Mouse (Mus musculus): ENCODE measurements around the gene Hist1h2ap. TPM values are rescaled to one million over a fixed set of nuclear protein-coding genes. Genes with fewer than 3 reads are reported as not detected.
"Not testable (repeated sequence)": the region's sequence is repeated elsewhere in the genome, so short reads cannot be mapped to it uniquely, and the experiment has no call there.

Hist1h2ap gene
- polyA plus RNA-seq, 1 experiment from 2014 or later, result 276 TPM

DNA sequence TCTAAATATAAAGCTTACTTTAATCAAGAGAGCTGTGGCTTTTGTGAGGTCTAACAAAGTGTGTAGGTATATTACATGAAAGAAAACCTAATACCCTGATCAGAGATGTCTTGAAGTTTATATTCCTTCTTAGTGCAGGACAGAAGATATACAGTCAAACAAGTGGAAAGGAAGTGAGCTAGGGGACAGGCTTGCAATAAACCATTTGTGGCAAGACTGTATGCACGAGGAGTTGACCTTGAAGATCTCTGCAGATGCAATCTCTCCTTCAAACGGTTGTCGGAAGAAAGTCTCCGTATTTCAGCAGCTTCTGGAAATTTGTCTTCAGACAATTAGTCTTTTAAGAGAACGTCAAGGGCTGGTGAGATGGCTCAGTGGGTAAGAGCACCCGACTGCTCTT, 43.4 kb downstream of the Hist1h2ap start:
- H3K4me3 ChIP-seq (ENCODE audit: low read depth, low read length), result no peak overlapping the region
- no peak overlapping the region for H3K9ac ChIP-seq (ENCODE audit: low read depth, low read length)
- no peak overlapping the region for H3K27ac ChIP-seq (ENCODE audit: low read length)
- no peak overlapping the region for H3K4me2 ChIP-seq (ENCODE audit: low read length)
- H3K27me3 ChIP-seq (ENCODE audit: control insufficient read depth, insufficient read depth, low read depth, low read length), result no peaks in the 10 kb centered on the region
- H3K4me1 ChIP-seq (ENCODE audit: control insufficient read depth, insufficient read depth, low read length), result peaks cover 15% of the 10 kb centered on the region
- no peak for ATAC-seq
- no peaks in the 10 kb centered on the region for H3K36me3 ChIP-seq (ENCODE audit: control insufficient read depth, insufficient read depth, low read length)
- WGBS, result 61% methylated on average over 6 of the region's 6 CpGs
- no peaks in the 10 kb centered on the region for H3K9me3 ChIP-seq (replicated peaks; ENCODE audit: control insufficient read depth, low read length, poor library complexity, severe bottlenecking)

DNA sequence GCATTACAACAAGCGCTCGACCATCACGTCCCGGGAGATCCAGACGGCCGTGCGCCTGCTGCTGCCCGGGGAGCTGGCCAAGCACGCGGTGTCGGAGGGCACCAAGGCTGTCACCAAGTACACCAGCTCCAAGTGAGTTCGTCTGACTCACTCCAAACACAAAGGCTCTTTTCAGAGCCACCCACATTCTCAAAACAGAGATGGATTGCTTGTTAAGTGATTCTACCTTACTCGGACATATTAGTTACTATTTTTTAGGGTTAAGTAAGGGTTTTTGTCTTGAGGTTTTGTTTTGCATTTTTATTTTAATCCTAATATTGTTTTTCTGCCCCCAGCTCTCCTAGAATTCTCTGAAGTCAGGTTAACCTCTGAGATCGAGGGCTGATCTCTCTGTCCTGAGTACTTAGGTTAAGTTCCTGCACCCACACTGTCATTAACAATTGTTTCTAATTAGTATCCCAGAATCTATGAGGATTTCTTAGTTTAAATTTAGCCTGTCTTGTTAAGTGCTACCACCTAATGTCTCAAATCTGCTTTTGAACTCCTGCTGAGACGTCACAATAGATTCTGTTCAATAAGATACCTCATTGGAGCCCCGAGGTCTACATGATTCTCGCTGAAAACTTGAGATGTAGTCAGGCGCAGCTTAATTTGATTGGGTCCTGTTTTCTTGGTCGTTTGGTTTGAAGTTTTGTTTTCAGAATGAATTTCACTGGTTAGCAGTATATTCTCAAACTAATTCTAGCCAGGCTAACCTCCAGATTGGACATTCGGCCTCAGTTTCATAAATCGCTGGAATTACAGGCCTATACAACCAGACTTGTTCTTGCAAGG, 45.3 kb downstream of the Hist1h2ap start:
- Histone ChIP-seq H3K4me3 (ENCODE audit: low read depth, low read length) (no peak overlapping the region), H3K27ac (ENCODE audit: low read length) (no peak overlapping the region), H3K36me3 (ENCODE audit: control insufficient read depth, insufficient read depth, low read length) (no peaks in the 10 kb centered on the region), H3K9me3 (replicated peaks; ENCODE audit: control insufficient read depth, low read length, poor library complexity, severe bottlenecking) (no peaks in the 10 kb centered on the region), H3K9ac (ENCODE audit: low read depth, low read length) (no peak overlapping the region), H3K4me2 (ENCODE audit: low read length) (peak overlapping the region; percentile 52), H3K27me3 (ENCODE audit: control insufficient read depth, insufficient read depth, low read depth, low read length) (no peaks in the 10 kb centered on the region), H3K4me1 (ENCODE audit: control insufficient read depth, insufficient read depth, low read length) (peaks cover 18% of the 10 kb centered on the region)
- 12% methylated on average over 14 of the region's 21 CpGs for WGBS
- ATAC-seq, result peak; percentile 18

DNA sequence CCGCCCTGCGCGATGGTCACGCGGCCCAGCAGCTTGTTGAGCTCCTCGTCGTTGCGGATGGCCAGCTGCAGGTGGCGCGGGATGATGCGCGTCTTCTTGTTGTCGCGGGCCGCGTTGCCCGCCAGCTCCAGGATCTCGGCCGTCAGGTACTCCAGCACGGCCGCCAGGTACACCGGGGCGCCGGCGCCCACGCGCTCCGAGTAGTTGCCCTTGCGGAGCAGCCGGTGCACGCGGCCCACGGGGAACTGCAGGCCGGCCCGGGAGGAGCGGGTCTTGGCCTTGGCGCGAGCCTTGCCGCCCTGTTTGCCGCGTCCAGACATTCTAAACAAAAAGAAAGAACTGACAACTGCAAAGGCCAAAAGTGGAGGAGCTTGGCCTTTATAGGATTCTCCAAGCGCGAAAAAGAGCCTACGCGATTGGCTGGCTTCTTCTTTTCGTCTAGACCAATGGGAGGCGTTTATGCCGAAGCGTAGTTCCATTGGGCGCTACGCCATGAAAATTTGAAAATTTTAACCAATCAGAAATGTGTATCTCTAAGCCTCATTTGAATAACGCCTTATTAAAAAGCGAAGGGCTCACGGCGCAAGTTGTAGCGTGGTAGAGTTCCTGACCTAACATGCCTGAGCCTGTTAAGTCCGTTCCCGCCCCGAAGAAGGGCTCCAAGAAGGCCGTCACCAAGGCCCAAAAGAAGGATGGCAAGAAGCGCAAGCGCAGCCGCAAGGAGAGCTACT, 46.2 kb downstream of the Hist1h2ap start, which contains the start of the genes Hist1h2an and Hist1h2bp:
Hist1h2an (minus strand) TSS at position 320 of the 731 bp plus-strand sequence.
Hist1h2bp (plus strand) TSS at position 563 of the 731 bp plus-strand sequence.
- H3K27me3 ChIP-seq (ENCODE audit: control insufficient read depth, insufficient read depth, low read depth, low read length); H3K9me3 ChIP-seq (replicated peaks; ENCODE audit: control insufficient read depth, low read length, poor library complexity, severe bottlenecking); H3K36me3 ChIP-seq (ENCODE audit: control insufficient read depth, insufficient read depth, low read length): not testable (repeated sequence)
- Histone ChIP-seq H3K27ac (ENCODE audit: low read length) (peak within 1 kb of the TSS; percentile 70), H3K4me1 (ENCODE audit: control insufficient read depth, insufficient read depth, low read length) (peaks cover 25% of the 10 kb centered on the region), H3K4me3 (ENCODE audit: low read depth, low read length) (peak within 1 kb of the TSS; percentile 37), H3K9ac (ENCODE audit: low read depth, low read length) (peak within 1 kb of the TSS; percentile 60; the same call in 1 of the 2 replicates), H3K4me2 (ENCODE audit: low read length) (peak within 1 kb of the TSS; percentile 64)
- under 1% methylated on average over 35 of the region's 63 CpGs for WGBS
- peak; percentile 96 for ATAC-seq

- Histone ChIP-seq H3K4me1 (ENCODE audit: control insufficient read depth, insufficient read depth, low read length) (peaks cover 25% of the 10 kb centered on the region), H3K4me3 (ENCODE audit: low read depth, low read length) (peak overlapping the region; percentile 37), H3K36me3 (ENCODE audit: control insufficient read depth, insufficient read depth, low read length) (no peaks in the 10 kb centered on the region), H3K27ac (ENCODE audit: low read length) (peak overlapping the region; percentile 70), H3K4me2 (ENCODE audit: low read length) (peak overlapping the region; percentile 64), H3K9ac (ENCODE audit: low read depth, low read length) (peak overlapping the region; percentile 60; the same call in 1 of the 2 replicates), H3K27me3 (ENCODE audit: control insufficient read depth, insufficient read depth, low read depth, low read length) (no peaks in the 10 kb centered on the region), H3K9me3 (replicated peaks; ENCODE audit: control insufficient read depth, low read length, poor library complexity, severe bottlenecking) (no peaks in the 10 kb centered on the region)
- no peak for ATAC-seq
- 2% methylated on average over 8 of the region's 8 CpGs for WGBS
These were observed 47.0 kb downstream of the Hist1h2ap start for GRCm38 (mm10) chr13:21786189-21786898.

DNA sequence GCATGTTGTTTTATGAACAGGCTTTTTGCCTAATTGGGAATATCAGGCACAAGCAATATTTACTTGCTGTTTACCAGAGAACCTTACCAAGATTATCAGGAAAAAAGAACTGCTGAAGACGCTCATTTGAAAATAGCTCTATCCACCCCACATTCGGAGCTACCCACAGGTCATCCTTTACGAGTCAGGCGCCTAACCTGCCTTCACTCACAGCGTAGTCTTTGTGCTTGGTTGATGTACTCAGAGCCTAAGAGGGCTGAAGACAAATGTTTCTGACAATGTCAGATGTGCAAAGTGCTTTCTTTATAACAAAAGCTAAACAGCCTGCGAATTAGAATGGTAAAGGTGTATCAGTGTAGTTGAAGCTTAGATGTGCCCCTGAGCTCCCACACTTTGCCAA, 49.0 kb downstream of the Hist1h2ap start:
- Histone ChIP-seq H3K36me3 (ENCODE audit: control insufficient read depth, insufficient read depth, low read length) (no peaks in the 10 kb centered on the region), H3K4me1 (ENCODE audit: control insufficient read depth, insufficient read depth, low read length) (peaks cover 31% of the 10 kb centered on the region), H3K27ac (ENCODE audit: low read length) (no peak overlapping the region), H3K9ac (ENCODE audit: low read depth, low read length) (no peak overlapping the region), H3K4me3 (ENCODE audit: low read depth, low read length) (no peak overlapping the region), H3K9me3 (replicated peaks; ENCODE audit: control insufficient read depth, low read length, poor library complexity, severe bottlenecking) (no peaks in the 10 kb centered on the region), H3K27me3 (ENCODE audit: control insufficient read depth, insufficient read depth, low read depth, low read length) (no peaks in the 10 kb centered on the region; the same call in 1 of the 2 replicates), H3K4me2 (ENCODE audit: low read length) (no peak overlapping the region)
- no peak for ATAC-seq
- WGBS, result 19% methylated on average over 6 of the region's 6 CpGs

- H3K9me3 ChIP-seq (replicated peaks; ENCODE audit: control insufficient read depth, low read length, poor library complexity, severe bottlenecking), result no peaks in the 10 kb centered on the region
- no peak overlapping the region for H3K9ac ChIP-seq (ENCODE audit: low read depth, low read length)
- H3K27ac ChIP-seq (ENCODE audit: low read length), result 0 out of 2 replicates have a peak overlapping the region, but pooled peaks have one; percentile 2
- peak overlapping the region; percentile 37 for H3K4me3 ChIP-seq (ENCODE audit: low read depth, low read length)
- H3K36me3 ChIP-seq (ENCODE audit: control insufficient read depth, insufficient read depth, low read length), result no peaks in the 10 kb centered on the region
- peaks cover 31% of the 10 kb centered on the region for H3K4me1 ChIP-seq (ENCODE audit: control insufficient read depth, insufficient read depth, low read length)
- WGBS, result 2% methylated on average over 9 of the region's 9 CpGs
- H3K4me2 ChIP-seq (ENCODE audit: low read length), result peak overlapping the region; percentile 87
- no peaks in the 10 kb centered on the region; the same call in 1 of the 2 replicates for H3K27me3 ChIP-seq (ENCODE audit: control insufficient read depth, insufficient read depth, low read depth, low read length)
- ATAC-seq, result no peak
These were observed 49.6 kb downstream of the Hist1h2ap start for GRCm38 (mm10) chr13:21783734-21784161.

DNA sequence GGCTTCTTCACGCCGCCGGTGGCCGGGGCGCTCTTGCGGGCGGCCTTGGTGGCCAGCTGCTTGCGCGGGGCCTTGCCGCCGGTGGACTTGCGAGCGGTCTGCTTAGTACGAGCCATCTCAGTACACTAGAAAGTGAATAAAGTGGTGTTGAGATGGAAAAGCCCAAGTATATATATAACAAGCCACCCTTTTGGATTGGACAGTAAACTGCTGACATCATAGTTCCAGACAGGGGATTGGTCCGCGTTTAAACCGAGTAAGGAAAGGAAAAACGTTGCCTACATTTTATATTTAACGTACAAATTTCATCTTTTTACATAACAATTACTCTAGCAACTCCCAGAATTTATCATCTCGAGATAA, 50.1 kb downstream of the Hist1h2ap start, which contains the start of gene Hist1h3i:
Hist1h3i (minus strand) TSS at position 116 of the 363 bp plus-strand sequence.
- peak within 1 kb of the TSS; percentile 87 for H3K4me2 ChIP-seq (ENCODE audit: low read length)
- 0% methylated on average over 13 of the region's 20 CpGs for WGBS
- peak; percentile 79 for ATAC-seq
- H3K9me3 ChIP-seq (replicated peaks; ENCODE audit: control insufficient read depth, low read length, poor library complexity, severe bottlenecking), result no peaks in the 10 kb centered on the region
- no peaks in the 10 kb centered on the region; the same call in 1 of the 2 replicates for H3K27me3 ChIP-seq (ENCODE audit: control insufficient read depth, insufficient read depth, low read depth, low read length)
- peak within 1 kb of the TSS; percentile 69; the same call in 1 of the 2 replicates for H3K27ac ChIP-seq (ENCODE audit: low read length)
- peaks cover 30% of the 10 kb centered on the region for H3K4me1 ChIP-seq (ENCODE audit: control insufficient read depth, insufficient read depth, low read length)
- H3K9ac ChIP-seq (ENCODE audit: low read depth, low read length), result peak within 1 kb of the TSS; percentile 64
- H3K4me3 ChIP-seq (ENCODE audit: low read depth, low read length), result peak within 1 kb of the TSS; percentile 41
- no peaks in the 10 kb centered on the region for H3K36me3 ChIP-seq (ENCODE audit: control insufficient read depth, insufficient read depth, low read length)
